Mouse (Mus musculus): ENCODE measurements around the gene Rbak. TPM values are rescaled to one million over a fixed set of nuclear protein-coding genes. Genes with fewer than 3 reads are reported as not detected.
"Not testable (repeated sequence)": the region's sequence is repeated elsewhere in the genome, so short reads cannot be mapped to it uniquely, and the experiment has no call there.

Rbak gene
- polyA plus RNA-seq (2015; fragmentation: Nextera tagmentation; extraction: Ambion mirVana): 6.8 and 9.3 TPM in 2 replicates

- WGBS: under 1% methylated on average over 58 of the region's 58 CpGs
- peak; percentile 95 for ATAC-seq (replicated peaks; ENCODE audit: insufficient number of reproducible peaks, insufficient read depth, low FRiP score, low read depth)
- no peaks in the 10 kb centered on the region; the same call in 1 of the 2 replicates for H3K9me3 ChIP-seq (replicated peaks)
- peak within 1 kb of the TSS; percentile 73 for H3K4me3 ChIP-seq
- H3K9ac ChIP-seq: peak within 1 kb of the TSS; percentile 78
- H3K27ac ChIP-seq: peak within 1 kb of the TSS; percentile 80
- H3K36me3 ChIP-seq: peaks cover 34% of the 10 kb centered on the region
- H3K27me3 ChIP-seq: no peaks in the 10 kb centered on the region
- peak within 1 kb of the TSS; percentile 77 for H3K4me2 ChIP-seq
- peaks cover 14% of the 10 kb centered on the region for H3K4me1 ChIP-seq (replicated peaks)
These were observed at the start of gene Rbak, which contains the start of gene Spdye4b for GRCm38 (mm10) chr5:143180255-143181076. Rbak (minus strand) TSS chr5:143180775. Spdye4b (plus strand) TSS chr5:143181017.

GRCm38 (mm10) chr5:143226790-143227189 lies 46.2 kb upstream of the Rbak start, which contains the start of gene Spdye4a:
Spdye4a (minus strand) TSS chr5:143226890.
- Histone ChIP-seq H3K4me2 (no peak within 1 kb of the TSS), H3K27ac (no peak within 1 kb of the TSS), H3K36me3 (no peaks in the 10 kb centered on the region), H3K4me3 (no peak within 1 kb of the TSS), H3K9ac (no peak within 1 kb of the TSS), H3K4me1 (replicated peaks) (no peaks in the 10 kb centered on the region), H3K27me3 (no peaks in the 10 kb centered on the region), H3K9me3 (replicated peaks) (no peaks in the 10 kb centered on the region)
- no peak for ATAC-seq (replicated peaks; ENCODE audit: insufficient number of reproducible peaks, insufficient read depth, low FRiP score, low read depth)
- 78% methylated on average over 3 of the region's 3 CpGs for WGBS

- Histone ChIP-seq H3K27me3 (no peaks in the 10 kb centered on the region), H3K4me2 (no peak overlapping the region), H3K4me3 (no peak overlapping the region), H3K27ac (no peak overlapping the region), H3K4me1 (replicated peaks) (no peaks in the 10 kb centered on the region), H3K9me3 (replicated peaks) (no peaks in the 10 kb centered on the region), H3K9ac (no peak overlapping the region), H3K36me3 (no peaks in the 10 kb centered on the region)
- no peak for ATAC-seq (replicated peaks; ENCODE audit: insufficient number of reproducible peaks, insufficient read depth, low FRiP score, low read depth)
- 70% methylated on average over 1 of the region's 1 CpGs for WGBS
These were observed 41.7 kb upstream of the Rbak start for GRCm38 (mm10) chr5:143222287-143222686.

- no peaks in the 10 kb centered on the region for H3K9me3 ChIP-seq (replicated peaks)
- H3K4me3 ChIP-seq: no peak overlapping the region
- no peak overlapping the region for H3K27ac ChIP-seq
- no peak for ATAC-seq (replicated peaks; ENCODE audit: insufficient number of reproducible peaks, insufficient read depth, low FRiP score, low read depth)
- WGBS: 71% methylated on average over 5 of the region's 5 CpGs
- no peak overlapping the region for H3K9ac ChIP-seq
- no peaks in the 10 kb centered on the region for H3K4me1 ChIP-seq (replicated peaks)
- no peaks in the 10 kb centered on the region for H3K27me3 ChIP-seq
- H3K4me2 ChIP-seq: no peak overlapping the region
- no peaks in the 10 kb centered on the region for H3K36me3 ChIP-seq
These were observed 40.4 kb upstream of the Rbak start for GRCm38 (mm10) chr5:143220996-143221395.

- WGBS: 74% methylated on average over 2 of the region's 2 CpGs
- no peak overlapping the region for H3K4me3 ChIP-seq
- H3K27ac ChIP-seq: no peak overlapping the region
- H3K4me2 ChIP-seq: no peak overlapping the region
- no peaks in the 10 kb centered on the region for H3K9me3 ChIP-seq (replicated peaks)
- no peaks in the 10 kb centered on the region for H3K36me3 ChIP-seq
- no peak for ATAC-seq (replicated peaks; ENCODE audit: insufficient number of reproducible peaks, insufficient read depth, low FRiP score, low read depth)
- no peaks in the 10 kb centered on the region for H3K27me3 ChIP-seq
- H3K9ac ChIP-seq: no peak overlapping the region
- no peaks in the 10 kb centered on the region for H3K4me1 ChIP-seq (replicated peaks)
These were observed 33.3 kb upstream of the Rbak start for GRCm38 (mm10) chr5:143213832-143214231.

GRCm38 (mm10) chr5:143205015-143205414 lies 24.4 kb upstream of the Rbak start:
- 79% methylated on average over 3 of the region's 3 CpGs for WGBS
- no peak overlapping the region for H3K4me2 ChIP-seq
- no peak for ATAC-seq (replicated peaks; ENCODE audit: insufficient number of reproducible peaks, insufficient read depth, low FRiP score, low read depth)

GRCm38 (mm10) chr5:143196506-143196905 lies 15.9 kb upstream of the Rbak start:
- Histone ChIP-seq H3K4me2 (no peak overlapping the region), H3K4me3 (no peak overlapping the region), H3K36me3 (no peaks in the 10 kb centered on the region), H3K4me1 (replicated peaks) (no peaks in the 10 kb centered on the region), H3K9ac (no peak overlapping the region), H3K27me3 (no peaks in the 10 kb centered on the region), H3K27ac (no peak overlapping the region), H3K9me3 (replicated peaks) (no peaks in the 10 kb centered on the region)
- 70% methylated on average over 4 of the region's 4 CpGs for whole genome bisulfite sequencing
- ATAC-seq (replicated peaks; ENCODE audit: insufficient number of reproducible peaks, insufficient read depth, low FRiP score, low read depth): no peak

More at GRCm38 (mm10) chr5:143205015-143205414, 24.4 kb upstream of the Rbak start:
- Histone ChIP-seq H3K4me1 (replicated peaks) (no peaks in the 10 kb centered on the region), H3K27ac (no peak overlapping the region), H3K4me3 (no peak overlapping the region), H3K36me3 (no peaks in the 10 kb centered on the region), H3K27me3 (no peaks in the 10 kb centered on the region), H3K9ac (no peak overlapping the region), H3K9me3 (replicated peaks) (no peaks in the 10 kb centered on the region)

- Histone ChIP-seq H3K27ac (no peak overlapping the region), H3K9ac (no peak overlapping the region), H3K9me3 (replicated peaks) (no peaks in the 10 kb centered on the region), H3K27me3 (no peaks in the 10 kb centered on the region), H3K4me3 (no peak overlapping the region), H3K36me3 (no peaks in the 10 kb centered on the region), H3K4me1 (replicated peaks) (no peaks in the 10 kb centered on the region), H3K4me2 (no peak overlapping the region)
- WGBS: 60% methylated on average over 2 of the region's 2 CpGs
- no peak for ATAC-seq (replicated peaks; ENCODE audit: insufficient number of reproducible peaks, insufficient read depth, low FRiP score, low read depth)
These were observed 14.6 kb upstream of the Rbak start for GRCm38 (mm10) chr5:143195166-143195565.

GRCm38 (mm10) chr5:143194747-143195146 lies 14.2 kb upstream of the Rbak start:
- not testable (repeated sequence) for H3K4me1 ChIP-seq (replicated peaks); H3K9ac ChIP-seq; H3K27me3 ChIP-seq; H3K27ac ChIP-seq; H3K4me3 ChIP-seq; ATAC-seq (replicated peaks; ENCODE audit: insufficient number of reproducible peaks, insufficient read depth, low FRiP score, low read depth); H3K9me3 ChIP-seq (replicated peaks); H3K36me3 ChIP-seq; H3K4me2 ChIP-seq
- 53% methylated on average over 8 of the region's 8 CpGs for WGBS

GRCm38 (mm10) chr5:143192806-143193205 lies 12.2 kb upstream of the Rbak start:
- Histone ChIP-seq H3K4me3 (no peak overlapping the region), H3K27me3 (no peaks in the 10 kb centered on the region), H3K36me3 (no peaks in the 10 kb centered on the region), H3K9ac (no peak overlapping the region), H3K27ac (no peak overlapping the region), H3K9me3 (replicated peaks) (no peaks in the 10 kb centered on the region), H3K4me2 (no peak overlapping the region), H3K4me1 (replicated peaks) (no peaks in the 10 kb centered on the region)
- 78% methylated on average over 8 of the region's 8 CpGs for WGBS
- no peak for ATAC-seq (replicated peaks; ENCODE audit: insufficient number of reproducible peaks, insufficient read depth, low FRiP score, low read depth)

GRCm38 (mm10) chr5:143188014-143188413 lies 7.4 kb upstream of the Rbak start:
- not testable (repeated sequence) for H3K36me3 ChIP-seq; H3K4me2 ChIP-seq; H3K9me3 ChIP-seq (replicated peaks); ATAC-seq (replicated peaks; ENCODE audit: insufficient number of reproducible peaks, insufficient read depth, low FRiP score, low read depth); H3K4me3 ChIP-seq; H3K27me3 ChIP-seq; H3K4me1 ChIP-seq (replicated peaks); H3K9ac ChIP-seq; H3K27ac ChIP-seq
- 72% methylated on average over 1 of the region's 1 CpGs for WGBS

GRCm38 (mm10) chr5:143179179-143179578 lies 1.4 kb downstream of the Rbak start:
- Histone ChIP-seq H3K9ac (no peak overlapping the region), H3K36me3 (peaks cover 46% of the 10 kb centered on the region), H3K27ac (no peak overlapping the region), H3K4me2 (peak overlapping the region; percentile 77), H3K27me3 (no peaks in the 10 kb centered on the region), H3K9me3 (replicated peaks) (no peaks in the 10 kb centered on the region; the same call in 1 of the 2 replicates), H3K4me1 (replicated peaks) (peaks cover 14% of the 10 kb centered on the region), H3K4me3 (peak overlapping the region; percentile 73; the same call in 1 of the 2 replicates)
- WGBS: 39% methylated on average over 6 of the region's 6 CpGs
- ATAC-seq (replicated peaks; ENCODE audit: insufficient number of reproducible peaks, insufficient read depth, low FRiP score, low read depth): no peak
